Mouse (Mus musculus): Measurements from ENCODE around the gene Wdr77.
A peak's percentile ranks its signal among the peaks of the same experiment; 100 is the strongest.
"Not testable (repeated sequence)": the region's sequence is repeated elsewhere in the genome, so short reads cannot be mapped to it uniquely, and the experiment has no call there.

The Wdr77 gene

GRCm38 (mm10) chr3:105957235-105957634 lies 1.9 kb upstream of the Wdr77 start:
- no peak for DNase-seq

GRCm38 (mm10) chr3:105958204-105958603 lies 965 bp upstream of the Wdr77 start:
- DNase-seq, result peak; percentile 11

GRCm38 (mm10) chr3:105959585-105959984 lies 416 bp downstream of the Wdr77 start:
- DNase-seq, result no peak

- DNase-seq, result no peak
Measured at GRCm38 (mm10) chr3:105959999-105960398, 830 bp downstream of the Wdr77 start, which contains the start of gene Atp5f1. TSS of gene Atp5f1 (minus strand) at chr3:105960099.

GRCm38 (mm10) chr3:105960700-105961099 lies 1.5 kb downstream of the Wdr77 start:
- DNase-seq, result peak; percentile 29

- no peak for DNase-seq
Measured at GRCm38 (mm10) chr3:105971831-105972446, 12.8 kb downstream of the Wdr77 start.

- DNase-seq, result no peak
Measured at GRCm38 (mm10) chr3:105973411-105973810, 14.2 kb downstream of the Wdr77 start, which contains the start of gene Ovgp1. TSS of gene Ovgp1 (plus strand) at chr3:105973711.

- no peak for DNase-seq
Measured at GRCm38 (mm10) chr3:105974174-105974573, 15.0 kb downstream of the Wdr77 start.

GRCm38 (mm10) chr3:105989611-105990010 lies 30.4 kb downstream of the Wdr77 start:
- not testable (repeated sequence) for DNase-seq

- peak; percentile 66 for DNase-seq
Measured at GRCm38 (mm10) chr3:105991653-105992283, 32.6 kb downstream of the Wdr77 start.

- DNase-seq, result no peak
Measured at GRCm38 (mm10) chr3:105994730-105995129, 35.6 kb downstream of the Wdr77 start.

- DNase-seq, result no peak
Measured at GRCm38 (mm10) chr3:106000707-106001375, 41.7 kb downstream of the Wdr77 start.

- peak; percentile 21 for DNase-seq
Measured at GRCm38 (mm10) chr3:106001416-106002370, 42.5 kb downstream of the Wdr77 start.

- not testable (repeated sequence) for DNase-seq
Measured at GRCm38 (mm10) chr3:106003360-106003759, 44.2 kb downstream of the Wdr77 start.

- no peak for DNase-seq
Measured at GRCm38 (mm10) chr3:106014546-106014945, 55.4 kb downstream of the Wdr77 start, which contains the start of gene Pifo. TSS of gene Pifo (minus strand) at chr3:106014646.

All from cerebellum, adult 9-10 months (tissue).